ENCODE assay signal across 16 mouse cellular contexts in genomic region chr11:73284351-73284750, GRCm38 (mm10). TPM values are rescaled to one million over a fixed set of nuclear protein-coding genes. Genes with fewer than 3 reads are reported as not detected.
DNase-seq lines count a peak whose midpoint lies in the region; ATAC-seq lines count a peak whose summit lies in the region.
"Had no signal": no experiment of that assay in that cellular context is flagged by ENCODE, and none has a peak within 500 bp of the region (broad histone marks: within the 10 kb centered on the region; RNA-seq: fewer than 3 reads in every experiment).

No protein-coding gene starts in this region.

- no peak overlapping the region for H3K4me3 ChIP-seq in kidney, embryonic 15.5 days (replicated peaks)
- H3K4me3 ChIP-seq: megakaryocyte, embryonic 14.5 days had no signal

- DNase-seq in cerebellum, adult 9-11 months: peak; percentile 15
- DNase-seq in cerebellum, postnatal 10 days: no peak
- DNase-seq in kidney, postnatal 4 days: no peak
- DNase-seq in right cerebral cortex, adult 18-20 months: peak; percentile 32
- no peak for DNase-seq in right cerebral cortex, postnatal 36 days (ENCODE audit: low spot score in 2 of 2)
- no peak for DNase-seq in urinary bladder, postnatal 25 days (ENCODE audit: low spot score)
- no peak for DNase-seq in right cerebral cortex, postnatal 10 days (ENCODE audit: low spot score in 2 of 2)
- DNase-seq: adrenal gland, postnatal 10 days; B cell, adult 2 months; cerebellum, adult 8-10 months; kidney, postnatal 36 days; thymus, postnatal 14 days had no signal

- H3K9me3 ChIP-seq in kidney, embryonic 15.5 days (replicated peaks): no peaks in the 10 kb centered on the region
- H3K9me3 ChIP-seq: megakaryocyte, embryonic 14.5 days had no signal

- H3K36me3 ChIP-seq in kidney, embryonic 15.5 days: no peaks in the 10 kb centered on the region

- H3K4me1 ChIP-seq in kidney, embryonic 15.5 days: peaks cover 40% of the 10 kb centered on the region

- H3K9ac ChIP-seq in kidney, embryonic 15.5 days: no peak overlapping the region

- no peaks in the 10 kb centered on the region for H3K27me3 ChIP-seq in kidney, embryonic 15.5 days

- no peak overlapping the region for H3K4me2 ChIP-seq in kidney, embryonic 15.5 days

- peak overlapping the region; percentile 2; the same call in 1 of the 2 replicates for H3K27ac ChIP-seq in kidney, embryonic 15.5 days

- no peak for ATAC-seq in kidney, embryonic 15.5 days (replicated peaks; ENCODE audit: low FRiP score)

RNA-seq across cellular contexts. Expression of gene Trpv3, which starts 17.2 kb away (rescaled TPM):
- polyA plus RNA-seq in kidney, embryonic 15.5 days (2015; fragmentation: Nextera tagmentation; extraction: Ambion mirVana): 0.18 and 0.22 TPM in 2 replicates
- polyA plus RNA-seq: forebrain, embryonic 11.5 days had no signal

RNA-seq across cellular contexts. Expression of gene Aspa, which starts 45.0 kb away (rescaled TPM):
- 17.1 and 17.2 TPM in 2 replicates for polyA plus RNA-seq in kidney, embryonic 15.5 days (2015; fragmentation: Nextera tagmentation; extraction: Ambion mirVana)

RNA-seq across cellular contexts. Expression of gene Gm49340, which starts 45.2 kb away (rescaled TPM):
- not detected in 2 replicates for polyA plus RNA-seq in kidney, embryonic 15.5 days (2015; fragmentation: Nextera tagmentation; extraction: Ambion mirVana)
- polyA plus RNA-seq: forebrain, embryonic 11.5 days; limb, embryonic 14.5 days had no signal

RNA-seq across cellular contexts. Expression of gene Spata22, which starts 45.2 kb away (rescaled TPM):
- polyA plus RNA-seq in kidney, embryonic 15.5 days (2015; fragmentation: Nextera tagmentation; extraction: Ambion mirVana): 0.32 and 0.33 TPM in 2 replicates
- polyA plus RNA-seq: forebrain, embryonic 11.5 days; limb, embryonic 14.5 days had no signal

RNA-seq across cellular contexts. Expression of gene Trpv1, which starts 50.3 kb away (rescaled TPM):
- 0.12 TPM in 1 of 2 replicates, not detected in the other for polyA plus RNA-seq in kidney, embryonic 15.5 days (2015; fragmentation: Nextera tagmentation; extraction: Ambion mirVana)
- polyA plus RNA-seq: forebrain, embryonic 11.5 days had no signal

Comparison
In these comparisons a context has a peak if more than half of its experiments do, and no peak if none do; other contexts are left out.
1. DNase-seq: peak in cerebellum, adult 9-11 months (single experiment) and right cerebral cortex, adult 18-20 months (single experiment); none in cerebellum, postnatal 10 days (0 of 2), kidney, postnatal 4 days (0 of 2), right cerebral cortex, postnatal 36 days (0 of 2), urinary bladder, postnatal 25 days (single experiment) and right cerebral cortex, postnatal 10 days (0 of 2).